Mouse (Mus musculus): ENCODE data around the gene Col8a1.

Col8a1 gene

GRCm38 (mm10) chr16:57754526-57755125, at the start of gene Col8a1:
Gene Col8a1, minus strand, starts transcription at chr16:57754737.
- in situ Hi-C loops (cut with MboI; ENCODE audit: low pct_unique_long_range_greater_than_20kb in 1 of 2, low sequenced_read_pairs in 2 of 2, unreplicated experiment in 1 of 2) = no loop called here

- in situ Hi-C loops (cut with MboI; ENCODE audit: low pct_unique_long_range_greater_than_20kb in 1 of 2, low sequenced_read_pairs in 2 of 2, unreplicated experiment in 1 of 2) = no loop called here
These were observed 47.3 kb upstream of the Col8a1 start for GRCm38 (mm10) chr16:57801886-57802285.

GRCm38 (mm10) chr16:57796321-57796720, 41.8 kb upstream of the Col8a1 start:
- in situ Hi-C loops (cut with MboI; ENCODE audit: low pct_unique_long_range_greater_than_20kb in 1 of 2, low sequenced_read_pairs in 2 of 2, unreplicated experiment in 1 of 2) = no loop called here

- in situ Hi-C loops (cut with MboI; ENCODE audit: low pct_unique_long_range_greater_than_20kb in 1 of 2, low sequenced_read_pairs in 2 of 2, unreplicated experiment in 1 of 2) = no loop called here
These were observed 24.5 kb upstream of the Col8a1 start for GRCm38 (mm10) chr16:57779011-57779410.

GRCm38 (mm10) chr16:57765615-57766014, 11.1 kb upstream of the Col8a1 start:
- in situ Hi-C loops (cut with MboI; ENCODE audit: low pct_unique_long_range_greater_than_20kb in 1 of 2, low sequenced_read_pairs in 2 of 2, unreplicated experiment in 1 of 2) = no loop called here

GRCm38 (mm10) chr16:57759862-57760261, 5.3 kb upstream of the Col8a1 start:
- in situ Hi-C loops (cut with MboI; ENCODE audit: low pct_unique_long_range_greater_than_20kb in 1 of 2, low sequenced_read_pairs in 2 of 2, unreplicated experiment in 1 of 2) = no loop called here

GRCm38 (mm10) chr16:57755708-57756107, 1.2 kb upstream of the Col8a1 start:
- in situ Hi-C loops (cut with MboI; ENCODE audit: low pct_unique_long_range_greater_than_20kb in 1 of 2, low sequenced_read_pairs in 2 of 2, unreplicated experiment in 1 of 2) = no loop called here

GRCm38 (mm10) chr16:57755241-57755640, 704 bp upstream of the Col8a1 start:
- in situ Hi-C loops (cut with MboI; ENCODE audit: low pct_unique_long_range_greater_than_20kb in 1 of 2, low sequenced_read_pairs in 2 of 2, unreplicated experiment in 1 of 2) = no loop called here

GRCm38 (mm10) chr16:57753539-57754280, 827 bp downstream of the Col8a1 start:
- in situ Hi-C loops (cut with MboI; ENCODE audit: low pct_unique_long_range_greater_than_20kb in 1 of 2, low sequenced_read_pairs in 2 of 2, unreplicated experiment in 1 of 2) = no loop called here

- in situ Hi-C loops (cut with MboI; ENCODE audit: low pct_unique_long_range_greater_than_20kb in 1 of 2, low sequenced_read_pairs in 2 of 2, unreplicated experiment in 1 of 2) = no loop called here
These were observed 4.0 kb downstream of the Col8a1 start for GRCm38 (mm10) chr16:57750549-57750948.

GRCm38 (mm10) chr16:57748093-57748492, 6.4 kb downstream of the Col8a1 start:
- in situ Hi-C loops (cut with MboI; ENCODE audit: low pct_unique_long_range_greater_than_20kb in 1 of 2, low sequenced_read_pairs in 2 of 2, unreplicated experiment in 1 of 2) = no loop called here

- in situ Hi-C loops (cut with MboI; ENCODE audit: low pct_unique_long_range_greater_than_20kb in 1 of 2, low sequenced_read_pairs in 2 of 2, unreplicated experiment in 1 of 2) = no loop called here
These were observed 7.0 kb downstream of the Col8a1 start for GRCm38 (mm10) chr16:57747357-57748056.

GRCm38 (mm10) chr16:57740169-57740568, 14.4 kb downstream of the Col8a1 start:
- in situ Hi-C loops (cut with MboI; ENCODE audit: low pct_unique_long_range_greater_than_20kb in 1 of 2, low sequenced_read_pairs in 2 of 2, unreplicated experiment in 1 of 2) = no loop called here

- in situ Hi-C loops (cut with MboI; ENCODE audit: low pct_unique_long_range_greater_than_20kb in 1 of 2, low sequenced_read_pairs in 2 of 2, unreplicated experiment in 1 of 2) = no loop called here
These were observed 19.6 kb downstream of the Col8a1 start for GRCm38 (mm10) chr16:57734942-57735341.

GRCm38 (mm10) chr16:57733545-57733944, 21.0 kb downstream of the Col8a1 start:
- in situ Hi-C loops (cut with MboI; ENCODE audit: low pct_unique_long_range_greater_than_20kb in 1 of 2, low sequenced_read_pairs in 2 of 2, unreplicated experiment in 1 of 2) = no loop called here

GRCm38 (mm10) chr16:57733139-57733538, 21.4 kb downstream of the Col8a1 start:
- in situ Hi-C loops (cut with MboI; ENCODE audit: low pct_unique_long_range_greater_than_20kb in 1 of 2, low sequenced_read_pairs in 2 of 2, unreplicated experiment in 1 of 2) = no loop called here

GRCm38 (mm10) chr16:57724978-57725377, 29.6 kb downstream of the Col8a1 start:
- in situ Hi-C loops (cut with MboI; ENCODE audit: low pct_unique_long_range_greater_than_20kb in 1 of 2, low sequenced_read_pairs in 2 of 2, unreplicated experiment in 1 of 2) = no loop called here

GRCm38 (mm10) chr16:57718982-57719381, 35.6 kb downstream of the Col8a1 start:
- in situ Hi-C loops (cut with MboI; ENCODE audit: low pct_unique_long_range_greater_than_20kb in 1 of 2, low sequenced_read_pairs in 2 of 2, unreplicated experiment in 1 of 2) = no loop called here

GRCm38 (mm10) chr16:57698733-57699132, 55.8 kb downstream of the Col8a1 start:
- in situ Hi-C loops (cut with MboI; ENCODE audit: low pct_unique_long_range_greater_than_20kb in 1 of 2, low sequenced_read_pairs in 2 of 2, unreplicated experiment in 1 of 2) = no loop called here

GRCm38 (mm10) chr16:57694694-57695093, 59.8 kb downstream of the Col8a1 start:
- in situ Hi-C loops (cut with MboI; ENCODE audit: low pct_unique_long_range_greater_than_20kb in 1 of 2, low sequenced_read_pairs in 2 of 2, unreplicated experiment in 1 of 2) = no loop called here
